Comparison of ENCODE assay signal across 14 mouse cellular contexts in the genomic region with DNA sequence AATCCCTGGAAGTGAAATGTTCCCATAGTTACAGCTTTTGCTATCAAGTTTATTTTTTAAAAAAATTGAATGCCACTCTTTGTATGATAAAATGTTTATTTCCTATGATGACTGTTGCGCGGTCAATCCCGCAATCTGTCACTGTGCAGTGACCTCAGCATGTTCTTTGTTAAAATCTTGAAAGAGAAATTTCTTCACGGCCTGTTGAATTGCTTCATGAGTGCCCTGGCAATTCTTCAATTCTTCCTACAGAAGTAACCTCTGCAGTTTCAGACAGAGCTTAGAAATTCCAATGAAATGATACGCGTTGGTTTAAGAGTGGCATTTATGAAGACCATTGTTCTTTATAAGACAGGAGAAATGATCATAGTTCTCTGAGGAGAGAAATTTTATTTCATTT.
"Had no signal": no experiment of that assay in that cellular context is flagged by ENCODE, and none has a peak within 500 bp of the region (broad histone marks: within the 10 kb centered on the region; RNA-seq: fewer than 3 reads in every experiment).

No protein-coding gene starts in this region.

- H3K4me1 ChIP-seq: limb, embryonic 10.5 days; liver, embryonic 15.5 days had no signal

- H3K27ac ChIP-seq: left cerebral cortex, adult 2 months; limb, embryonic 10.5 days; liver, embryonic 15.5 days had no signal

- ATAC-seq: lung, postnatal 0 days; midbrain, embryonic 16.5 days had no signal

- H3K4me2 ChIP-seq: liver, embryonic 11.5 days; liver, embryonic 15.5 days had no signal

- H3K27me3 ChIP-seq: liver, embryonic 15.5 days had no signal

- H3K9me3 ChIP-seq: limb, embryonic 10.5 days; liver, embryonic 15.5 days had no signal

- H3K4me3 ChIP-seq: left cerebral cortex, adult 2 months; limb, embryonic 10.5 days; liver, embryonic 15.5 days had no signal

- H3K9ac ChIP-seq: liver, embryonic 15.5 days had no signal

- H3K36me3 ChIP-seq: limb, embryonic 10.5 days; liver, embryonic 15.5 days had no signal

- DNase-seq: kidney, adult 8-10 months; kidney, postnatal 25 days; lung, adult 2 months; lung, postnatal 36 days; right cerebral cortex, postnatal 4 days; spleen, adult 18-20 months; thymus, adult 18-20 months; thymus, postnatal 25 days had no signal
